Mouse (Mus musculus) monocyte, adult 5-6 weeks (primary cell): Measurements from ENCODE around the gene Spata21. TPM values are rescaled to one million over a fixed set of nuclear protein-coding genes. Genes with fewer than 3 reads are reported as not detected.
A peak's percentile ranks its signal among the peaks of the same experiment; 100 is the strongest.
"Not testable (repeated sequence)": the region's sequence is repeated elsewhere in the genome, so short reads cannot be mapped to it uniquely, and the experiment has no call there.

ENCODE experiments used
- ATAC-seq: fragments of 153-309, 156-312 bp; replicated peaks from 2 replicates; pipeline ENCODE4 v1.8.0; 2017; ENCODE audit warnings: mild to moderate bottlenecking; ENCODE audit not compliant: low TSS enrichment, insufficient number of reproducible peaks, severe bottlenecking, poor library complexity, low FRiP score
- total RNA-seq: library from RNA; stranded (forward); fragments of 200-1000, 200-491, 200-594 nt; gene quantifications from 3 replicates; pipeline ENCODE4 v1.2.3, GENCODE M21; 2017

Spata21 gene
- total RNA-seq, 1 experiment from 2014 or later, result not detected

DNA sequence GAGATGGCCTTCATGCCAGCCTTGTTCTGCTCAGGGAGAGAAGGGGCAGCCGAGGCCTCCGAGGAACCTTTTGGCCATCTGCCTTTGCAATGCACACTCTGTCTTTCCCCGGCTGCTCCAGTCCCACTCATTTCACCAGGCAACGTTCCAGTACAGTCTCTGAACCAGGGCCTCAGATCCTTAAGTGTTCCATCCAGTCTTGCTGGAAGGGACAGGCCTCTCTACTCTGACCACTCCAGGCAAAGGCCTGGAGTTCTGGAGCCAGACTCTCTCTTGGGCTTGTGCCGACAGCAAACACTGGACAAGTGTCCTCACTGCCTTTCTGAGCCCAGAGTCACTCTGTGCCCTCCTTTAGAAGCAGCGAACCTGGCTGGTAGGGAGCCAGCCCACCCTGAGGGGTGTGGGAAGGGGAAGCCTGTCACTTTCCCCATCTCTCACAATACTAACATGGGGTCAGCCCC lies 26.4 kb downstream of the Spata21 start:
- ATAC-seq, result no peak

DNA sequence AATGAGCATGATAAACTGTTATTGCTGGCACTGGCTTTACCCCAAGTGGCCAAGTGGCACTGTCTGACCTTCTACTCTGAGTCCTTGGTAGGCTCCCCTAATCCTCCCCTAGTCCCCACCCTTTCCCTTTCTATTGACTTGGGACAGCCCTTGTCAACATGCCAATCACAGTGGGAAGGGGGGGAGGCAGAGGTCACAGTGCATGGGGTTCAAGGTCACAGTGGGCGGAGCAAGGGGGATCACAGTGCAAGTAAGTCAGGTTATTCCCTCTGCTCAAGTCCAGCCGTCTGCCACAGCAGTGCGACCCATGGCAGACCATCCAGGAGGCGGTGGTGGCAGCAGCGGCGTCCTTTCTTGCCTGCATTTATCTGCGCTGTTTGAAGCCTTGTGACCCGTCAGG lies 27.3 kb downstream of the Spata21 start:
- ATAC-seq, result no peak

GRCm38 (mm10) chr4:141118691-141119090 lies 30.6 kb downstream of the Spata21 start:
- ATAC-seq, result no peak

DNA sequence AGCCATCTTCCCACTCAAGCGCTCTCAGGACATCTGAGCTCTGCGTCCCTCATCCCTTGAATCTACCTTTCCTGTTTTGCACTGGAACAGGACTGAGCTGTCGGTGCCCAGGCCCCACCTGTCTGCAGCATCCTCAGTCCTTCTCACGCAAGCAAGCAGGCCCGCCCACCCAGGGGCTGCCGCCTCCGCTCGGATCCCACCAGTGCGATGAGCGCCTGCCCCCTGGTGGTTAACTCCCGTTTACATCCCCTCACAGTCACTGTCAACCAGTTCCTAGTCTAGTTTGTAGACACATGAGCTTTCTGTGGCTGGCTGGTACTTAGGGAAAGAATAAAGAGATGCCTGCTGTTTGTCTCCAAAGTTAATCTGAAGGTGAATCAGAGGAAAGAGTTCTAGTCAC lies 32.6 kb downstream of the Spata21 start:
- no peak for ATAC-seq

- ATAC-seq, result no peak
Measured at GRCm38 (mm10) chr4:141122663-141123062, 34.5 kb downstream of the Spata21 start.

GRCm38 (mm10) chr4:141123065-141123464 lies 34.9 kb downstream of the Spata21 start:
- ATAC-seq, result no peak

- no peak for ATAC-seq
Measured at GRCm38 (mm10) chr4:141129190-141129710, 41.1 kb downstream of the Spata21 start.

DNA sequence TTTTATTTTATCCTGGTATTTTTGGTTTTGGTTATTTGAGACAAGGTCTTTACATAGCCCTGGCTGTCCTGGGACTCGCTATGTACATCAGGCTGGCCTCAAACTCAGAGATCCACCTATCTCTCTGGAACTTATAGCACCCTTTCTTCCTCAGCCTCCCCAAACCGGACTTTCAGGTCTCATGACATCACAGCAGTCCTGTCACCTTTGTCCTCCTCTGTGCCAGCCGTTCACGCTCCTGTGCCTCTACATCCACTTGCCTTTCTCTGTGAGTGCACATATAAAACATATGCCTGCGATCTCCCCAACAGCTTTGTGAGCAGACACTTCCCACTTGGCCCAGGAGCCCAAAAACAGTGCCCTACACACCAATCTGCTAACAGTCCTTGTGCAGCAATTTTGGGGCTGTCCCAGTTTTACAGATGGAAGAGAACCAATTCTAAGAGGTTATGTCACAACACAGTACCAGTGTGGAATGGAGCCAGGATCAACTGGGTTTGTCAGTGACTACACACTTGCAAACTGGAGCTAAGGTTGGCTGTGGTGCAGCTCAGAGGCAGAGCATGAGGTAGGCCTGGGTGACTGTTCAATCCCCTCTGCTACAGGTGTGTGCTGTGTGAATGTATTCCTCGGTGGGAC lies 42.7 kb downstream of the Spata21 start:
- ATAC-seq, result no peak

DNA sequence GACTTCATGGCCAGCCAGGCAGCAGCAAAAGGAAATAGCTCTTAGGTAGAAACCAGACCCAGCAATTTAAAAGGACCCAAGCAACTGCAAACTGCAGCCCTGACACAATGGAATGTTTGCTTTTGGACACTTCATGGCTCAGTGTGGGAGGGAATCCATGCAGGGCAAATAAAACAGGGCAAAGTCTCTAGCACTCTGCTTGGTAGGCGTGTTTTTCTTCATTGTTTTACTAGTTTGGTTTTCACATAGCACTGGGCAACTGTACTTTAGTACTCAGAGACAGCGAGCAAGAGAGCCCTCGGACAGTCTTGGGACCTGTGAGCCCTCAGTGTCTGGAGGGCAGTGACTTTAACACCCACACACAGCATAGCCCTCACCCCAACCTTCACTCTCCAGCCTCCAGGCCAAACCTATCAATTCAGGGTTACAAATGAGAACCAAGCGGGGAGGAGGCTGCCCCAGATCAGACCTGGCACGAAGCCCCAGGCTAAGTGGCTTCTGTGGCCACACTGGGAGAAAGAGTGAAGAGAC lies 43.5 kb downstream of the Spata21 start:
- no peak for ATAC-seq

- ATAC-seq, result no peak
Measured at GRCm38 (mm10) chr4:141132191-141132590, 44.1 kb downstream of the Spata21 start.

DNA sequence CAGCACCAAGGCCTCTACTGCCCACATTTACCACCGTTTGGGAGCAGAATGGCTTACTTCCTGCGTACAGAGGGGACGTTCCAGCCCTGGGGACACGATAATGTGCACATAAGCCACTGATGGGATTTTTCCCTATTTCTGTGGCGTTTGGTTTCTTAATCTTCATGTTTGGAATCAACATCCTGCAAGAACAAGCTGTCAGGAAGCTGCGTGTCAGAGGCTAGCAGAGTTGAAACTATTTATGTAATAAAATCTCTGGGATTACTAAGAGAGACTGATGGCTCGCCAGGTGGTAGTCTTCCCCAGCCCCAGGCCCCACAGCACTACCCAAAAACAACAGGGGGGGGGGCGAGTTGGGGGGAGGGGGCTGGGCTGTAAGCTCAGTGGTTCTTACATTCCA lies 45.1 kb downstream of the Spata21 start:
- ATAC-seq, result no peak

- ATAC-seq, result no peak
Measured at GRCm38 (mm10) chr4:141134031-141134441, 45.9 kb downstream of the Spata21 start.

- ATAC-seq, result 0 out of 2 replicates have a peak, but pooled peaks have one; percentile 10
Measured at GRCm38 (mm10) chr4:141134751-141135530, 46.8 kb downstream of the Spata21 start.

GRCm38 (mm10) chr4:141136126-141136525 lies 48.0 kb downstream of the Spata21 start:
- no peak for ATAC-seq

- ATAC-seq, result not testable (repeated sequence)
Measured at GRCm38 (mm10) chr4:141137740-141138139, 49.6 kb downstream of the Spata21 start.

GRCm38 (mm10) chr4:141138425-141139115 lies 50.4 kb downstream of the Spata21 start:
- ATAC-seq, result no peak

- peak; percentile 91 for ATAC-seq
Measured at GRCm38 (mm10) chr4:141139116-141139970, 51.2 kb downstream of the Spata21 start, which contains the start of gene Szrd1. Gene Szrd1 (minus strand): TSS chr4:141139775.

DNA sequence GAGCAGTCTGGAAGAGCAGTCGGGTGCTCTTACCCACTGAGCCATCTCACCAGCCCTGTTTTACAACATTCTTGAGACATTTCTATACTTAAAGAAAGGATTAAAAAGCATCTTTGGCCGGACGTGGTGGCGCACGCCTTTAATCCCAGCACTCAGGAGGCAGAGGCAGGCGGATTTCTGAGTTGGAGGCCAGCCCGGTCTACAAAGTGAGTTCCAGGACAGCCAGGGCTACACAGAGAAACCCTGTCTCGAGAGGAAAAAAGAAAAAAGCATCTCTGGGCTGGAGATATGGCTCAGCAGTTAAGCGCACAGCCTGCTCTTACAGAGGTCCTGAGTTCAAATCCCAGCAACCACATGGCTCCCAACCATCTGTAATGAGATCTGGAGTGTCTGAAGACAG lies 52.2 kb downstream of the Spata21 start:
- ATAC-seq, result not testable (repeated sequence)
